ENCODE assay signal across 8 mouse cellular contexts in the genomic region with DNA sequence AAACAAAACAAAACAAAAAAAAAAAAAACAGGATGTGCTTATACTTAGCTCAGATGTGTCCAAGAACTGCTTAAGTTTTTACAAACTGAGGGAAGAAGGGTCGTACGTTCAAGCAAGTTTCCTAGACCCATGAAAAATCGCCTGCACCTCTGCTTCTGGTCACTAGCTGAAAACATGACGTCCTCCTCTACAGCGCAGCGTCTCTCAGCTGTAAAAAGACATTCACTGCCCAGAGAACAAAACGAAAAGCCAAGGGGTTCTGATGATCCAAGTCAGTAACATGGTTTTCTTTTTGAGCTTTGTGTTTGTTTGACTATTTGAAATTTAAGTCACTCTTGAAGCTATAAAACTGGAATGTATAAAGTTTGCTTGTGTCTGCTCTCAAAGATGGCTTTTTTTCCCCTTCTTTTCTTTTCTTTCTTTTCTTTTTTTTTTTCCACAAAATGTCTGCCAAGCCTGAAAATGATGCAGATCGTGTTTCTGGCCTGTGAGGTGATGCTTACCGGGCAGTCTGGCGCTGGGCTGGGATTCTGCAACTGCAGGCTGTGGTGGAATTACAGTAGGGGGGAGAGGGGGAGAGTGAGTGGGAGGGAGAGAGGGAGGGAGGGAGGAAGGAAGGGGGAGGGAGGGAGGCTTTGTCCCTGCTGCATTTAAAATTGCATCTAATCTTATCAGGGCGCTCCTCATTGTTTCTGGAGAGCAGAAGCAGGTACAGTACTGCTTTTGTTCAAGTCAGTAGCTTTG.
DNase-seq lines count a peak whose midpoint lies in the region; ATAC-seq and TF ChIP-seq lines count a peak whose summit lies in the region.

No protein-coding gene starts in this region.

- no peaks in the 10 kb centered on the region for H3K9me3 ChIP-seq in midbrain, embryonic 12.5 days

- TF ChIP-seq CTCF in gastrocnemius, adult 2 months (IDR thresholded peaks at IDR 0.05) = no peak

- intact Hi-C loops in gastrocnemius, adult 2 months (cut with DNase I) = no loop called here

- ATAC-seq in midbrain, embryonic 12.5 days (ENCODE audit: low FRiP score, low read depth) = peak; percentile 92

- no peaks in the 10 kb centered on the region for H3K27me3 ChIP-seq in midbrain, embryonic 12.5 days

- H3K4me3 ChIP-seq in gastrocnemius, adult 2 months = peak overlapping the region; percentile 24; the same call in 1 of the 2 replicates
- H3K4me3 ChIP-seq in midbrain, embryonic 12.5 days = peak overlapping the region; percentile 18

- H3K9ac ChIP-seq in midbrain, embryonic 12.5 days (replicated peaks) = no peak overlapping the region

- no peak for DNase-seq in gastrocnemius, adult 2 months
- DNase-seq in gastrocnemius, postnatal 25 days = no peak
- peak; percentile 10 for DNase-seq in MEL-GATA-1-ER (ENCODE audit: extremely low read depth, low read depth)
- DNase-seq in forelimb bud, embryonic 11.5 days (ENCODE audit: low read depth, low spot score) = peak; percentile 83
- no peak for DNase-seq in spleen, postnatal 10 days (ENCODE audit: low spot score in 2 of 2)
- DNase-seq in kidney, adult 9 months = no peak
- DNase-seq in left cerebral cortex, adult 18-20 months (ENCODE audit: low spot score in 2 of 2) = no peak

- WGBS in midbrain, embryonic 12.5 days = 1% methylated on average over 11 of the region's 11 CpGs

- H3K36me3 ChIP-seq in midbrain, embryonic 12.5 days = no peaks in the 10 kb centered on the region

- 0 out of 2 replicates have a peak, but pooled peaks cover 2% of the 10 kb centered on the region for H3K4me1 ChIP-seq in midbrain, embryonic 12.5 days

- no peak overlapping the region for H3K27ac ChIP-seq in gastrocnemius, adult 2 months
- no peak overlapping the region for H3K27ac ChIP-seq in midbrain, embryonic 12.5 days (replicated peaks)

- H3K4me2 ChIP-seq in midbrain, embryonic 12.5 days (replicated peaks) = peak overlapping the region; percentile 44

Comparison
In these comparisons a context has a peak if more than half of its experiments do, and no peak if none do; other contexts are left out.
1. DNase-seq: peak in MEL-GATA-1-ER (single experiment) and forelimb bud, embryonic 11.5 days (single experiment); none in gastrocnemius, adult 2 months (single experiment), gastrocnemius, postnatal 25 days (single experiment), spleen, postnatal 10 days (0 of 2), kidney, adult 9 months (single experiment) and left cerebral cortex, adult 18-20 months (0 of 2).